Mouse (Mus musculus): Measurements from ENCODE around the gene Ppp1r32. TPM values are rescaled to one million over a fixed set of nuclear protein-coding genes. Genes with fewer than 3 reads are reported as not detected.

Ppp1r32 gene
- total RNA-seq, 2 experiments from 2014 or later: 0.40 to 0.93 TPM

DNA sequence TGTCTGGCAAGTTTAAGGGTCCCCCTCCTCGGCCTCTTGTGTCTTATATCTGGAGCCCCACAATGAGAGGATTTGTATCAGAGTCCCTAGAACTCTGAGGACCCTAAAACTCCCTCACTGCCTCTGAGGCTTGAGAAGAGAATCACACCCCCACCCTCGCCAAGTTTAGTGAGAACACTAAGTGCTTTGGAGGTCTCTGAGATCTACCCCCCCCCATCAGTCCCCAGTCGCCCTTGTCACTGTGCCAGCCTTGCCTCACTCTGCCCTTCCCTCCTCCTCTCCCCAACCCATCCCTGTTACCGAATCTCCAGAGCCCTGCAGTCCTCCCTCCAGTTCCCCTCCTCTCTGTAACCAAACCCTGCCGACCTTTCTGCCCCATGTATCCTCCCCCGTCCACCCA, 55.9 kb downstream of the Ppp1r32 start:
- intact Hi-C loops (cut with DNase I): no loop called here
- no peak for DNase-seq

GRCm38 (mm10) chr19:10426312-10426711, 56.4 kb downstream of the Ppp1r32 start:
- intact Hi-C loops (cut with DNase I): no loop called here
- DNase-seq: no peak

GRCm38 (mm10) chr19:10425484-10426270, 57.1 kb downstream of the Ppp1r32 start:
- DNase-seq: no peak
- intact Hi-C loops (cut with DNase I): no loop called here

- intact Hi-C loops (cut with DNase I): no loop called here
- DNase-seq: no peak
Observed at GRCm38 (mm10) chr19:10424751-10425150, 58.0 kb downstream of the Ppp1r32 start.

Other genes starting within 250 kb of the Ppp1r32 start
- 1 to 10 TPM; 5.7 to 9.1 TPM for gene Myrf, start 242.2 kb downstream of the Ppp1r32 start, total RNA-seq (2021)
- gene Dagla, start 178.1 kb downstream of the Ppp1r32 start, total RNA-seq (2021): 1 to 10 TPM; 4.1 to 4.5 TPM
- 10 to 100 TPM; 34.3 to 36.2 TPM for gene Syt7, start 93.8 kb downstream of the Ppp1r32 start, total RNA-seq (2021)
- 1 to 10 TPM; 2.2 to 7.3 TPM for gene Lrrc10b, start 25.5 kb downstream of the Ppp1r32 start, total RNA-seq (2021)
- gene Cpsf7, start 42.3 kb upstream of the Ppp1r32 start, total RNA-seq (2021): 10 to 100 TPM; 39.9 to 41.2 TPM
- 10 to 100 TPM; 61.9 to 67.1 TPM for gene Sdhaf2, start 43.2 kb upstream of the Ppp1r32 start, total RNA-seq (2021)
- gene Tmem216, start 73.3 kb upstream of the Ppp1r32 start, total RNA-seq (2021): 1 to 10 TPM; 4.5 to 4.9 TPM
- 10 to 100 TPM; 11.5 to 11.8 TPM for gene Cyb561a3, start 94.2 kb upstream of the Ppp1r32 start, total RNA-seq (2021)
- 1 to 10 TPM; 4.3 to 4.8 TPM for gene Tmem138, start 94.4 kb upstream of the Ppp1r32 start, total RNA-seq (2021)
- gene Ddb1, start 122.4 kb upstream of the Ppp1r32 start, total RNA-seq (2021): 100 to 1,000 TPM; 216 to 231 TPM
- gene Tkfc, start 122.7 kb upstream of the Ppp1r32 start, total RNA-seq (2021): 10 to 100 TPM; 10.3 to 11.1 TPM
- gene Vwce, start 151.3 kb upstream of the Ppp1r32 start, total RNA-seq (2021): under 1 TPM; 0.26 to 0.27 TPM
- not detected for gene Pga5, start 195.1 kb upstream of the Ppp1r32 start, total RNA-seq (2021)
- 10 to 100 TPM; 23.3 to 27.1 TPM for gene Vps37c, start 205.8 kb upstream of the Ppp1r32 start, total RNA-seq (2021)

All from heart, postnatal 10 days (tissue).